Mouse (Mus musculus) liver, adult 2 months (tissue): ENCODE measurements around the gene Acsm1.

Source experiments
- CTCF ChIP-seq: fragments of 200-500 bp; IDR thresholded peaks from 2 replicates; pipeline ENCODE4 v1.5.1; 2011; ENCODE audit warnings: low read depth, low read length, control low read depth
- POLR2A ChIP-seq: fragments of 200-500 bp; IDR thresholded peaks from 2 replicates; pipeline ENCODE4 v1.6.1; 2011; ENCODE audit warnings: low read length, control low read depth; ENCODE audit not compliant: insufficient read depth; ENCODE audit errors: extremely low read depth

GRCm38 (mm10) chr7:119694926-119695325 lies 88.1 kb downstream of the Acsm1 start:
- TF ChIP-seq CTCF (no peak), POLR2A (no peak)
